Mouse (Mus musculus): ENCODE measurements around the gene Vps52.
A peak's percentile ranks its signal among the peaks of the same experiment; 100 is the strongest.
"Not testable (repeated sequence)": the region's sequence is repeated elsewhere in the genome, so short reads cannot be mapped to it uniquely, and the experiment has no call there.

Gene Vps52

GRCm38 (mm10) chr17:33965846-33966550 is 10.4 kb downstream of the Vps52 start:
- no peak for DNase-seq (ENCODE audit: low read depth in 1 of 2, low spot score in 2 of 2)

GRCm38 (mm10) chr17:33968489-33968888 is 12.9 kb downstream of the Vps52 start:
- DNase-seq (ENCODE audit: low read depth in 1 of 2, low spot score in 2 of 2), result peak in 1 of 2 experiments; percentile 74

DNA sequence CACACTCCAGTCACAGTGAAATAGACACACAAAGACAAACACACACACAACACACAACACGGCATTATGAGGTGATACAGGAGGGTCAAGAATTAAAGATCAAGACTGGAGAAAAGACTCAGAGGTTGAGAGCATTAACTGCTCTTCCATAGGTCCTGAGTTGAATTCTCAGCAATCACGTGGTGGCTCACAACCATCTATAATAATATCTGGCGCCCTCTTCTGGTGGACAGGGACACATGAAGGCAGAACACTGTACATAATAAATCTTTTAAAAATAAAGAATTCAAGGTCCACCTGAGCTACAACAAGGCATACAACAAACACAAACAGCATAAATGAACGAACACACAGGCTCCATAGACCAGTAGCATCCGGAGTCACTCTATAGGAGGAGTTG is 13.3 kb downstream of the Vps52 start:
- no peak for DNase-seq (ENCODE audit: low read depth in 1 of 2, low spot score in 2 of 2)

- DNase-seq (ENCODE audit: low read depth in 1 of 2, low spot score in 2 of 2), result no peak
Measured at GRCm38 (mm10) chr17:33969394-33969793, 13.8 kb downstream of the Vps52 start.

- no peak for DNase-seq (ENCODE audit: low read depth in 1 of 2, low spot score in 2 of 2)
Measured at GRCm38 (mm10) chr17:33972691-33973090, 17.1 kb downstream of the Vps52 start.

GRCm38 (mm10) chr17:33973572-33973971 is 18.0 kb downstream of the Vps52 start:
- no peak for DNase-seq (ENCODE audit: low read depth in 1 of 2, low spot score in 2 of 2)

DNA sequence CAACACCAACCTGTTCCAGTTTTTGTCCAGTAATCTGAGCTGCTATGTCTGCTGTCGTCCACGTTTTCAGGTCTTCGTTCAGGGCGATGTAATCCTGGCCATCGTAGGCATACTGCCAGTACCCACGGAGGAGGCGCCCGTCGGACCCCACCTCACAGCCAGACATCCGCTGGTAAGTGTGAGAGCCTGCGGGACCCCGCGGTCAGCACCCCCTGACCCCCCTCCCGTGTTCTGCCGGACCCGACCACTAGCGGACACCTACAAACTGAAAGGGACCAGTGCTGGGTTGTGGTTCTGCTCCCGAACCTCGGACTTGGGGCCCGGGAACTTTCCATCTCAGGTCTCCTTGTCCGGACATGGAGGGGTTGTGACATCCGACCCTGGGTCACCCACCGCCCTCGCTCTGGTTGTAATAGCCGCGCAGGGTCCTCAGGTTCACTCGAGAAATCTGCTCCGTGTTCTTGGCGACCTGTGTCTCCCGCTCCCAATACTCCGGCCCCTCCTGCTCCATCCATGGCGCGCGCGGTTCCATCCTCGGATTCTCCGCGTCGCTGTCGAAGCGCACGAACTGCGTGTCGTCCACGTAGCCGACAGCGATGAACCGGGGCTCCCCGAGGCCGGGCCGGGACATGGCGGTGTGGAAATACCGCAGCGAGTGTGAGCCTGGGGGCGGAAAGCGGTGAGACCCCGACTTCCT is 22.4 kb downstream of the Vps52 start:
- no peak for DNase-seq (ENCODE audit: low read depth in 1 of 2, low spot score in 2 of 2)

DNA sequence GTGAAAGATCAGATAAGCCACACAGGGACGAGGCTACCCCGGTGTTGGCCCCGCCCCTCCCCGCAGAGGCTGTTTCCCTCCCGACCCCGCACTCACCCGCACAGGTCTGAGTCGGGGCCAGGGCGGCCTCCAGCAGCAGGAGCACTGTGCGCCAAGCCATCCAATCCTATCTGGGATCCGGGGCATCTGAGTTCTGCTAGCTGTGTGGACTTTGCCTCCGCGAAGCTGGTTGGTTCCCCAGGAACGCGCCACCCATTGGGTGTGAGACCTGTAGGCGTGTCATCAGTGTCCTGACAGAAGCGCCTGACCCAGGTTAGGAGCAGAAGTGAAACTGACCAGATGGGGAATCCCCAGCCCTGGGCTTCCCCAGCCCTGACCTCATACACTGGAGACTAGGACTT is 23.0 kb downstream of the Vps52 start:
- DNase-seq (ENCODE audit: low read depth in 1 of 2, low spot score in 2 of 2), result peak; percentile 95

DNA sequence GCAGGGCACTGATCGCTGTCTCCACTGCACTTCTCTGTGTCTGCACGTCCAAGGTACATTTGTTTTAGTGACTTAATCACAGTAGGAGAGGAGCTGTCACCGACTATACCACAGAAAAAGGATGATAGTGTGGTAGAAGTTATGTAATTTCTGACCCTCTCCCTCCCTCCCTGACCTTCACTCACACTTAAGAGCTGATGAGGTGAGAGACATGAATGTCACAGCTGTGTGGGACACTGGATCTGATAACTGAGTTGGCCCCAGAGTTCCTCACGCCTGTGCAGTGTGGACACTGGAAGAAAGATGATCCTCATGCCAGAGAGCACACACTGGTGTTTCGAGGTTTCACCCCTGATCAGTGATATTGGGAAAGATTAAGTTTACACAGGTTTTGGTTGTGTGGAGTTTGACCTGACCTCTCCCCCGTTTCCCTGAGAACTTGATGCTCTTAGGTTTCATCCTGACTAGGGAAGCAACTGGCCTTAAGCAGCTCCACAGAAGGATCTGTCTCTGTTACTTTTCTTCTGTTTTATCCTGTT is 24.0 kb downstream of the Vps52 start:
- DNase-seq (ENCODE audit: low read depth in 1 of 2, low spot score in 2 of 2), result no peak

- DNase-seq (ENCODE audit: low read depth in 1 of 2, low spot score in 2 of 2), result no peak
Measured at GRCm38 (mm10) chr17:33980181-33981035, 24.8 kb downstream of the Vps52 start.

GRCm38 (mm10) chr17:33981192-33981909 is 25.7 kb downstream of the Vps52 start:
- DNase-seq (ENCODE audit: low read depth in 1 of 2, low spot score in 2 of 2), result peak; percentile 81 to 86

- DNase-seq (ENCODE audit: low read depth in 1 of 2, low spot score in 2 of 2), result not testable (repeated sequence)
Measured at GRCm38 (mm10) chr17:33982136-33982535, 26.5 kb downstream of the Vps52 start.

DNA sequence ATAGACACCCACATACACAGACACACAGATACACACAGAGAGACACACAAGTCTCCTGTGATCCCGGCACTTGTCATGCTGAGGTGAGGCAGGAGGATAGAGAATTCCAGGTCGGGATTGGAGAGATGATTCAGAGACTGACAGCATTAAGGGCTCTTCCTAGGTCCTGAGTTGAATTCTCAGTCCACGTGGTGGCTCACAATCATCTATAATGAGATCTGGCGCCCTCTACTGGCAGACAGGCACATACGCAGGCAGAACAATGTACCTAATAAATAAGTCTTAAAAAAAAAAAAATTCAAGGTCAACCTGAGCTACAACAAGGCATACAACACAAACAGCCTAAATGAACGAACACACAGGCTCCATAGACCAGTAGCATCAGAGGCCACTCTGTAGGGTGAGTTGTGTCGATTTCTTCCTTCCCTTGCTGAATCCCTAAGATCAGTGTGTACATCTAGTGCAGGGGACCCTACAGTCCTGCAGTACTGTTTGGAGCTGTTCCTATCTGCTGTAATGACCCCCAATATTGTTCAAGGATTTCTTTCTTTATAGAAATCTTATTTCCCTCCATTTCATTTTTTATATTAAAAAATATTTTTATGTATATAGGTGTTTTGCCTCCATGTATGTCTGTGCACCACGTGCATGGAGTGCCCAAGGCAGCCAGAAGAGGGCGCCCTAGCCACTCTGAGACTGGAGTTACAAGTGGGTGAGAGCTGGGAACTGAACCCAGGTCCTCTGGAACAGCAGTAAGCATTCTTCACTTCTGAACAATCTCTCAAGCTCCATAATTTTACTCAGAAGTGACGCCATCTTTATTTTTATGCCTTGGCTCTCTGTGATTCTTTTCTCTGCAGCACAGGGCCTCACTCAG is 36.4 kb downstream of the Vps52 start:
- DNase-seq (ENCODE audit: low read depth in 1 of 2, low spot score in 2 of 2), result no peak

GRCm38 (mm10) chr17:33994959-33995358 is 39.3 kb downstream of the Vps52 start:
- no peak for DNase-seq (ENCODE audit: low read depth in 1 of 2, low spot score in 2 of 2)

- DNase-seq (ENCODE audit: low read depth in 1 of 2, low spot score in 2 of 2), result no peak
Measured at GRCm38 (mm10) chr17:33995651-33996050, 40.0 kb downstream of the Vps52 start.

- DNase-seq (ENCODE audit: low read depth in 1 of 2, low spot score in 2 of 2), result not testable (repeated sequence)
Measured at GRCm38 (mm10) chr17:33997025-33997424, 41.4 kb downstream of the Vps52 start.

- not testable (repeated sequence) for DNase-seq (ENCODE audit: low read depth in 1 of 2, low spot score in 2 of 2)
Measured at GRCm38 (mm10) chr17:33998697-33999096, 43.1 kb downstream of the Vps52 start.

- no peak for DNase-seq (ENCODE audit: low read depth in 1 of 2, low spot score in 2 of 2)
Measured at GRCm38 (mm10) chr17:33999341-34000149, 43.9 kb downstream of the Vps52 start.

DNA sequence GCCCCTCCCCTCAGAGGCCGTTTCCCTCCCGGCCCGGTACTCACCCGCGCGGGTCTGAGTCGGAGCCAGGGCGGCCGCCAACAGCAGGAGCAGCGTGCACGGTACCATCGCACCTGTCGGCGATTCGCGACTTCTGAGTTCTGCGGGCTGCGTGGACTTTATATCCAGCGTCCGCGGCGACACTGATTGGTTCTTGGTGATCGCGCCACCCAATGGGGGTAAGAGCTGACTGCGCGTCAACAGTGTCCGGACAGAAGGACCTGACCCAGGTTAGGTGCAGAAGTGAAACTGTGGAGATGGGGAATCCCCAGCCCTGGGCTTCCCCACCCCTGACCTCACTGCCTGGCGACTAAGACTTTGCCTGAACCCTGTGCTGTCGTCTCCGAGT is 44.5 kb downstream of the Vps52 start, which contains the start of gene H2-K1:
Gene H2-K1, minus strand, starts transcription at position 198 of the 388 bp plus-strand sequence.
- DNase-seq (ENCODE audit: low read depth in 1 of 2, low spot score in 2 of 2), result peak; percentile 96 to 97

Measured in monocyte, adult 2 months (primary cell).